Mouse (Mus musculus) heart, adult 2 months (tissue): Measurements from ENCODE around the gene A730071L15Rik. TPM values are rescaled to one million over a fixed set of nuclear protein-coding genes. Genes with fewer than 3 reads are reported as not detected.
A peak's percentile ranks its signal among the peaks of the same experiment; 100 is the strongest.

Source experiments
- DNase-seq, 2 experiments: peaks; one replicate each; pipeline ENCODE4 v3.0.0; 2021
- H3K27ac ChIP-seq: fragments of 200-600 bp; 2 replicates; pipeline ENCODE4 v1.8.1; 2022
- H3K27me3 ChIP-seq: fragments of 200-500 bp; 2 replicates; pipeline ENCODE4 v1.6.1; 2012; ENCODE audit warnings: mild to moderate bottlenecking, low read length, inconsistent platforms, mixed read lengths; ENCODE audit not compliant: control insufficient read depth, insufficient read depth
- H3K36me3 ChIP-seq: fragments of 200-500 bp; 2 replicates; pipeline ENCODE4 v1.6.1; 2012; ENCODE audit warnings: low read length, inconsistent platforms; ENCODE audit not compliant: control insufficient read depth, insufficient read depth
- H3K4me1 ChIP-seq: fragments of 200-500 bp; 2 replicates; pipeline ENCODE4 v1.6.1; 2011; ENCODE audit warnings: low read length; ENCODE audit not compliant: control insufficient read depth, insufficient read depth
- H3K4me3 ChIP-seq: fragments of 200-600 bp; 2 replicates; pipeline ENCODE4 v1.8.1; 2022
- H3K79me2 ChIP-seq: fragments of 200-500 bp; replicated peaks from 2 replicates; pipeline ENCODE4 v1.6.1; 2012; ENCODE audit warnings: mild to moderate bottlenecking, inconsistent platforms, low read length, moderate library complexity, mixed read lengths; ENCODE audit not compliant: control insufficient read depth, insufficient read depth
- H3K9ac ChIP-seq: fragments of 200-500 bp; 2 replicates; pipeline ENCODE4 v1.6.1; 2012; ENCODE audit warnings: low read depth, mild to moderate bottlenecking, control low read depth, inconsistent platforms, low read length, mixed read lengths
- CTCF ChIP-seq: fragments of 200-600 bp; IDR thresholded peaks from 2 replicates; pipeline ENCODE4 v1.8.1; 2022; ENCODE audit warnings: antibody characterized with exemption, mild to moderate bottlenecking, moderate library complexity
- EP300 ChIP-seq: fragments of 200-500 bp; IDR thresholded peaks from 2 replicates; pipeline ENCODE4 v1.6.1; 2011; ENCODE audit warnings: low read depth, low read length, control low read depth; ENCODE audit not compliant: insufficient read depth
- POLR2A ChIP-seq: fragments of 200-500 bp; IDR thresholded peaks from 2 replicates; pipeline ENCODE4 v1.6.1; 2011; ENCODE audit warnings: mild to moderate bottlenecking, low read depth, low read length, control low read depth; ENCODE audit not compliant: insufficient read depth
- WGBS: fragments of 180-500 bp; shearing (Covaris S2); methylation state at CpG from one replicate; pipeline ENCODE4 v1.1.7; 2018; 5-methylcytosine and 5-hydroxymethylcytosine counted together
- intact Hi-C: fragments of 180-260 bp; cut with DNase I; formaldehyde crosslinking; loops from one replicate; pipeline ENCODE4 v1.15.1; 2025
- polyA plus RNA-seq: library from polyadenylated mRNA; depleted of rRNA; stranded (reverse); fragments of >200 nt; gene quantifications from 2 replicates; pipeline ENCODE4 v1.2.3, GENCODE M21; 2012
- total RNA-seq, 2 experiments: library from RNA; stranded (reverse); gene quantifications; 2 replicates each; pipeline ENCODE4 v1.2.3; 2021

A730071L15Rik gene
- total and polyA plus RNA-seq, 3 experiments = not detected

DNA sequence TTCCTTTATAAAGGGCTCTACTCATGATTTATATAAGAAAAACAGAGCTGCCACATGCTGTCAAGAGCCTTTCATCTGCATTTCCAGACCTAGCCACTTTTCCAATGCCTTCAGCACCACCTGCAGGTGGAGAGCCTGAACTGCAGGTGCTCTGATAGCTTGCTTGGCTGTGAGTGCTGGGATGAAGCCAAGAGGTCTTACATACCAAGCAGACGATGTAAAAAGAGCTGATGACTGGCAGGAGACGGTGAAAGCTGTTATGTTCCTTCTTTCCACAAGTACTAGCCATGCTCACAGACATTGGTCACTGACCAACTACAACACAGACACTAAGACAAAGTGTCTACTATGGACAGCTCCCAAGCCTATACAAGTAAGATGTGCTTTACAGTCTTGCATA, 12.0 kb upstream of the A730071L15Rik start:
- no peak overlapping the region for H3K9ac ChIP-seq
- DNase-seq = peak; percentile 87 to 88
- intact Hi-C loops = loop anchor here (1.0 to 5.0 kb wide), 2 partner anchors 76 to 192 kb away; no protein-coding TSS in a partner anchor
- H3K27ac ChIP-seq = no peak overlapping the region
- H3K4me3 ChIP-seq = no peak overlapping the region
- peaks cover 10% of the 10 kb centered on the region for H3K79me2 ChIP-seq
- H3K36me3 ChIP-seq = peaks cover 10% of the 10 kb centered on the region
- H3K27me3 ChIP-seq = no peaks in the 10 kb centered on the region
- peak; percentile 99 for TF ChIP-seq EP300
- no peak for TF ChIP-seq CTCF
- TF ChIP-seq POLR2A = no peak
- peaks cover 8% of the 10 kb centered on the region for H3K4me1 ChIP-seq
- WGBS = 4% methylated on average over 2 of the region's 2 CpGs

GRCm38 (mm10) chr11:6196780-6197179, 3.0 kb upstream of the A730071L15Rik start:
- WGBS = 95% methylated on average over 8 of the region's 8 CpGs
- H3K4me1 ChIP-seq = peaks cover 5% of the 10 kb centered on the region
- H3K36me3 ChIP-seq = peaks cover 3% of the 10 kb centered on the region
- H3K79me2 ChIP-seq = peaks cover 6% of the 10 kb centered on the region
- TF ChIP-seq CTCF = no peak
- no peak for TF ChIP-seq POLR2A
- TF ChIP-seq EP300 = no peak
- H3K9ac ChIP-seq = no peak overlapping the region
- intact Hi-C loops = no loop called here
- no peak overlapping the region for H3K4me3 ChIP-seq
- H3K27ac ChIP-seq = no peak overlapping the region
- no peaks in the 10 kb centered on the region for H3K27me3 ChIP-seq
- no peak for DNase-seq

DNA sequence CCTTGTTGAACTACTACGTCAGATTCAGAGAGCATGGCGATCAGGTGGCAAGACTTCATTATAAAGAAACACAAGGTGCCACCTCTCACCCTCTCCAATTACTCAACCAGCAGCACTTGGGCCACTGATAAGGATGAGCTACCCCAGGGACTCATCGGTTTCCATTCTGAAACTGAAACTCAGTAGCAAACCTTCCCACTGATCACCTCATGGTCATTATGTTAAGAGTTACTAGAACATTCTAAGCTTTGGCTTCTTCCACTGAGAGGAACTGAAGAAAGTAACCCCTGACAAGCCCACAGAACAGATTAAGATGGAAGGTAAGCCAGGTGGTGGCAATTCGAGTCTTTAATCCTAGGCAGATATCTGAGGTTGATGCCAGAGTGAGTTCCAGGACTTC, 1.4 kb upstream of the A730071L15Rik start:
- Histone ChIP-seq H3K36me3 (peaks cover 3% of the 10 kb centered on the region; the same call in 1 of the 2 replicates), H3K27me3 (no peaks in the 10 kb centered on the region), H3K27ac (no peak overlapping the region), H3K79me2 (peaks cover 6% of the 10 kb centered on the region), H3K4me1 (peaks cover 5% of the 10 kb centered on the region), H3K4me3 (no peak overlapping the region), H3K9ac (no peak overlapping the region)
- intact Hi-C loops = no loop called here
- no peak for DNase-seq
- TF ChIP-seq CTCF (no peak), POLR2A (no peak), EP300 (no peak)
- WGBS = 74% methylated on average over 4 of the region's 4 CpGs

GRCm38 (mm10) chr11:6200087-6200569, 299 bp downstream of the A730071L15Rik start, which contains the start of gene Nudcd3:
Nudcd3 (minus strand) TSS chr11:6200415.
- TF ChIP-seq POLR2A (peak; percentile 74), CTCF (no peak), EP300 (peak; percentile 73; the same call in 1 of the 2 replicates)
- intact Hi-C loops = loop anchor here (2.0 kb wide), 1 partner anchor 69 kb away; no protein-coding TSS in a partner anchor
- H3K27ac ChIP-seq = peak within 1 kb of the TSS; percentile 97
- H3K4me3 ChIP-seq = peak within 1 kb of the TSS; percentile 97
- no peaks in the 10 kb centered on the region for H3K27me3 ChIP-seq
- peaks cover 6% of the 10 kb centered on the region for H3K79me2 ChIP-seq
- peaks cover 3% of the 10 kb centered on the region; the same call in 1 of the 2 replicates for H3K36me3 ChIP-seq
- DNase-seq = peak; percentile 91 to 92
- H3K9ac ChIP-seq = peak within 1 kb of the TSS; percentile 82
- H3K4me1 ChIP-seq = peaks cover 5% of the 10 kb centered on the region
- under 1% methylated on average over 39 of the region's 39 CpGs for WGBS

GRCm38 (mm10) chr11:6200570-6200969, 741 bp downstream of the A730071L15Rik start:
- peak overlapping the region; percentile 97 for H3K27ac ChIP-seq
- 22% methylated on average over 9 of the region's 9 CpGs for WGBS

DNA sequence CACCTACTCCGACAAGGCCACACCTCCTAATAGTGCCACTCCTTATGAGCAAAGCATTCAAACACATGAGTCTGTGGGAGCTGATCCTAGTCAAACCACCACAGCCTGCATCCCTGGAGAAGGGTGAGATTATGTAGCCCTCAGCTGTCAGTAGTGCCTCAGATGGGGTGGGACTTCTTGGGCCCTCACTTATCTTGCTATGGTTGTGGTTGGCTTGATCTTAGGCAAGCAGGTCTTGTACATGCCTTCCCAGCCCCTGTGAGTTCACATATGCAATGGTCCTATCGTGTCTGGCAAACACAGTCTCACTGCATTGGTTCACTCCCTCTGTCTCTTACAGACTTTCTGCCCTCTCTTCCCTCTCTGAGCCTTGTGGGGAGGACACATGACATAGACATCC, 7.3 kb downstream of the A730071L15Rik start:
- H3K4me1 ChIP-seq = no peaks in the 10 kb centered on the region
- H3K4me3 ChIP-seq = no peak overlapping the region
- 78% methylated on average over 2 of the region's 2 CpGs for WGBS
- H3K27ac ChIP-seq = no peak overlapping the region
- intact Hi-C loops = no loop called here
- H3K79me2 ChIP-seq = no peaks in the 10 kb centered on the region
- DNase-seq = no peak
- H3K36me3 ChIP-seq = no peaks in the 10 kb centered on the region
- H3K27me3 ChIP-seq = 0 out of 2 replicates have a peak, but pooled peaks cover 3% of the 10 kb centered on the region
- TF ChIP-seq CTCF (no peak), POLR2A (no peak)
- H3K9ac ChIP-seq = no peak overlapping the region

More at GRCm38 (mm10) chr11:6200570-6200969, 741 bp downstream of the A730071L15Rik start:
- intact Hi-C loops = loop anchor here (2.0 kb wide), 1 partner anchor 68 kb away; no protein-coding TSS in a partner anchor
- 0 out of 2 replicates have a peak, but pooled peaks cover 3% of the 10 kb centered on the region for H3K27me3 ChIP-seq
- no peak for DNase-seq
- H3K79me2 ChIP-seq = peaks cover 6% of the 10 kb centered on the region
- peaks cover 5% of the 10 kb centered on the region for H3K4me1 ChIP-seq
- TF ChIP-seq POLR2A (no peak), EP300 (no peak), CTCF (no peak)
- H3K9ac ChIP-seq = peak overlapping the region; percentile 82; the same call in 1 of the 2 replicates
- H3K4me3 ChIP-seq = peak overlapping the region; percentile 97
- peaks cover 3% of the 10 kb centered on the region; the same call in 1 of the 2 replicates for H3K36me3 ChIP-seq
